Mouse (Mus musculus) myocyte (in vitro differentiated cells): Measurements from ENCODE around the gene Gldc.

Source experiments
- CEBPB ChIP-seq: IDR thresholded peaks from 2 replicates; pipeline ENCODE4 v1.6.1; 2011; ENCODE audit warnings: mild to moderate bottlenecking, moderate library complexity; ENCODE audit not compliant: poor library complexity, insufficient read depth, severe bottlenecking
- E2F4 ChIP-seq: IDR thresholded peaks from one replicate; pipeline ENCODE4 v1.6.1; 2011; ENCODE audit warnings: mild to moderate bottlenecking, control low read depth, moderate library complexity; ENCODE audit not compliant: insufficient read depth
- MAX ChIP-seq: IDR thresholded peaks from one replicate; pipeline ENCODE4 v1.6.1; 2011; ENCODE audit warnings: low read depth, mild to moderate bottlenecking, control low read depth
- MYOD1 ChIP-seq, 3 experiments: IDR thresholded peaks; one replicate each; pipeline ENCODE4 v1.6.1; 2011; ENCODE audit warnings: control low read depth in 2 of 3, low read depth in 2 of 3, mild to moderate bottlenecking in 2 of 3, moderate library complexity in 1 of 3; ENCODE audit not compliant: insufficient read length in 2 of 3, control insufficient read depth in 1 of 3
- MYOG ChIP-seq, 3 experiments: IDR thresholded peaks; one replicate each; pipeline ENCODE4 v1.6.1; 2011; ENCODE audit warnings: control low read depth in 2 of 3, low read depth in 2 of 3, mild to moderate bottlenecking in 2 of 3; ENCODE audit not compliant: insufficient read length in 2 of 3, control insufficient read depth in 1 of 3, insufficient read depth in 1 of 3
- POLR2A ChIP-seq: IDR thresholded peaks from one replicate; pipeline ENCODE4 v1.6.1; 2011; ENCODE audit warnings: low read depth, mild to moderate bottlenecking, control low read depth, moderate library complexity; ENCODE audit not compliant: insufficient read length
- POLR2AphosphoS2 ChIP-seq: IDR thresholded peaks from one replicate; pipeline ENCODE4 v1.6.1; 2011; ENCODE audit warnings: low read depth, control low read depth; ENCODE audit not compliant: insufficient read length
- REST ChIP-seq: IDR thresholded peaks from one replicate; pipeline ENCODE4 v1.6.1; 2011; ENCODE audit warnings: mild to moderate bottlenecking, control low read depth, moderate library complexity; ENCODE audit not compliant: insufficient read depth, insufficient read length
- SRF ChIP-seq: IDR thresholded peaks from one replicate; pipeline ENCODE4 v1.6.1; 2011; ENCODE audit warnings: low read depth; ENCODE audit not compliant: control insufficient read depth, insufficient read length
- TCF12 ChIP-seq: IDR thresholded peaks from one replicate; pipeline ENCODE4 v1.6.1; 2011; ENCODE audit warnings: mild to moderate bottlenecking, control low read depth; ENCODE audit not compliant: poor library complexity, insufficient read depth, severe bottlenecking
- TCF3 ChIP-seq: IDR thresholded peaks from one replicate; pipeline ENCODE4 v1.6.1; 2011; ENCODE audit warnings: low read depth, control low read depth; ENCODE audit not compliant: insufficient read length
- USF1 ChIP-seq: IDR thresholded peaks from one replicate; pipeline ENCODE4 v1.6.1; 2011; ENCODE audit warnings: low read depth, mild to moderate bottlenecking, control low read depth, moderate library complexity

DNA sequence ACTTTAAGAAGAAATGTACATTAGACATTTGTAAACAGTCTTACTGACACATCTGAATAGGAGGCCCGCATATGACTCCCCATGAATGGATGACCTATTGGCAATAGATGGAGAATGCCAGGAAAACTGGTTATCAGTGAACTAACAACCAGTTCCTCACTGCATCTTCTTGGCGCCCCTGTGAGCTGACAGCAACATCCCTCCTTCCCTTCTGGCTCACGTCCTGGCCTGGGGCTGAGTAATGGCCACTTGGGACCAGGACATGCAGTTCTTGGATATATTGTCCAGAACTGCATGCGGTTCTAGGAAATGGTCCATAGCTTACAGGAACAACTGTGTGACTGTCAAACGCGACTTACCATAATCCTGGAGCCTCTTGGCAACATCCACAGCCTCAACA, 72.6 kb downstream of the Gldc start:
- TF ChIP-seq POLR2A = no peak
- no peak for TF ChIP-seq TCF12
- no peak for TF ChIP-seq REST
- TF ChIP-seq USF1 = no peak
- no peak for TF ChIP-seq E2F4
- no peak for TF ChIP-seq POLR2AphosphoS2
- TF ChIP-seq MAX = no peak
- no peak for TF ChIP-seq MYOG (IDR thresholded peaks at IDR 0.05; ENCODE audit: control insufficient read depth in 1 of 3, insufficient read depth in 1 of 3, insufficient read length in 2 of 3, low read depth in 2 of 3)
- no peak for TF ChIP-seq CEBPB
- no peak for TF ChIP-seq TCF3
- no peak for TF ChIP-seq MYOD1 (IDR thresholded peaks at IDR 0.05; ENCODE audit: control insufficient read depth in 1 of 3, insufficient read length in 2 of 3, low read depth in 2 of 3)
- TF ChIP-seq SRF = no peak
